Mouse (Mus musculus): ENCODE data around the gene Mta1.

The Mta1 gene

DNA sequence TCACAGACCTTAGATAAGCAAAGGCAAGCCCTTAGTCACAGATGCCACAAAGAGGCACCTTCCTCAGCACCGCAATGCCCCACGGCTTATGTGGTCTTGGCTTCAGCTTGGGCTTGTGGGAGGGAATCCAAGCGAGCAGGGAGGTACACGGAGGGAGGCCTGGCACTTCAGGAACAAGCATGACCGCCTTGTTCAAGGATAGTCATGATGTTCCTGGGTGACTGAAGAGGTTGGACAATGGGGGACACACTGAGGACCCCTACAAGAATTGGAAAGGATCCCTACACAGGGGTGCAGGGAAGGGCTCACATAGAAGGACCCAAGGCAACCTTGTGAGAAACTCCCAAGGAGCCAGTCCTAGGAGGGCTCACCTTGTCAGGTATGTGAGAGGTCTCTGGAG, 1.0 kb upstream of the Mta1 start:
- no peak for ATAC-seq (ENCODE audit: insufficient number of reproducible peaks, low FRiP score, low TSS enrichment)

GRCm38 (mm10) chr12:113098530-113099151, 563 bp downstream of the Mta1 start:
- ATAC-seq (ENCODE audit: insufficient number of reproducible peaks, low FRiP score, low TSS enrichment): no peak

DNA sequence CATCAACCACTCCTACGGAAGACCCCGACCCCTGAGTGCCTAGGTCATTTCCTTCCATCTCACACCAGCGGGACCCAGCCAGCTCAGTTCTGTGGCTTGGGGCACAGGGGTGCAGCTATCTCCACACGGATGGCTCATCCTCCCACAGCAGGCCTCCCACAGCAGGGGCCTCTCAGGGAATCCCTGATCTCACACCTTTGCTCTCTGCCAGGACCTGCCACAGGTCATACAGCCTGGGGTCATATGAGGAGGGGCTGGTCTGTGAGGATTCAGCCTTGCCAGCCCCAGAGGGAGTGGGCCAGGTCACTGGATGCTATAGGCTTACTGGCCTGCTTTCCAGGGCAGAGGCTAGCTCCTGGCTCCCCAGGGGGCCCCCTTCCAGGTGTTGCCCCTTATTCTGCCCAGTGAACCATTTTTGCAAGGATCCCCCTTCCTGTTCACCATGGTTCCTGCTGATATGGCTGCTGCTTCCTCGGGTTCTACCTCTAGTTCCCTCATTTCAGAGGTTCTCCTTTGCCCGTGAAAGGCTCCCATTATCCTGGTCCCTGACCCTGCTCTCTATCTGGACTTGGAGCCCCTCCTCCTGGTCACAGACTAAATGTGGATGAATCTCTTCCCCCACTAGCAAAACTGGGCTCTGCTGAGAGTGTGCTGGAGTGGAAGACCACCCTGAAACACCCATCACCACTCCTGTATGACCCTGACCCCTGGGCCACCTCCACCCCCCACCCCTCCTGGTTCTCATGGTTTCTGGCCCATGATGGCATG, 1.6 kb downstream of the Mta1 start:
- ATAC-seq (ENCODE audit: insufficient number of reproducible peaks, low FRiP score, low TSS enrichment): no peak

DNA sequence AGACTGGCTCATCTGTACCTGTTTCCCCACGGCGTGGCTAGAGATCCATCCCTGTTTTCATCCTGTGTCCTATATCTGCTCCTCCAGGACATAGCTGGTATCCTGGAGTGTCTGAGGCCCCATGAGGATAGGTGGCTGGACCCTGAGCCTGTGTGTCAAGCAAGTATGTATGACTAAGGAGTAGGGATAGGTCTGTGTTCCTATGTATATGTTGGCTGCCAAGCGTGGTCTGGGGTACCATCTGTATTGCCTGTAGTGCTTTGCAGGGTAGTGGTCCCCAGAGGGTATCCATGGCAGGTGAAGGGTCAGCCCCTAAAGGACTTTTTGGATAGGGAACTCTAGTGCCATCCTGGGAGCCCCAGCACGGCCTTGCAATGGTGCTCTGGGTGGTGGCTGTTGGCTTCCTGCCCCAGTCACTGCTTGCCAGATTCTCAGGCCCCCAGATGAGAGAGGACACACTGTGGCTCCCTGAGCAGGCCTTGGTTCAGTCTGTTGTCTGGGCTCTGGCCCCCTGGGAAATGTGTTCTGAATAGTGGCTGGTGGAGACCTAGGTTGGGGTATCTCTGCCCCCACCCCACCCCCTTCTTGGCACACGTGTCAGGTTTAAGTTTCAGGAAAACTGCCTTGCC, 2.5 kb downstream of the Mta1 start:
- no peak for ATAC-seq (ENCODE audit: insufficient number of reproducible peaks, low FRiP score, low TSS enrichment)

DNA sequence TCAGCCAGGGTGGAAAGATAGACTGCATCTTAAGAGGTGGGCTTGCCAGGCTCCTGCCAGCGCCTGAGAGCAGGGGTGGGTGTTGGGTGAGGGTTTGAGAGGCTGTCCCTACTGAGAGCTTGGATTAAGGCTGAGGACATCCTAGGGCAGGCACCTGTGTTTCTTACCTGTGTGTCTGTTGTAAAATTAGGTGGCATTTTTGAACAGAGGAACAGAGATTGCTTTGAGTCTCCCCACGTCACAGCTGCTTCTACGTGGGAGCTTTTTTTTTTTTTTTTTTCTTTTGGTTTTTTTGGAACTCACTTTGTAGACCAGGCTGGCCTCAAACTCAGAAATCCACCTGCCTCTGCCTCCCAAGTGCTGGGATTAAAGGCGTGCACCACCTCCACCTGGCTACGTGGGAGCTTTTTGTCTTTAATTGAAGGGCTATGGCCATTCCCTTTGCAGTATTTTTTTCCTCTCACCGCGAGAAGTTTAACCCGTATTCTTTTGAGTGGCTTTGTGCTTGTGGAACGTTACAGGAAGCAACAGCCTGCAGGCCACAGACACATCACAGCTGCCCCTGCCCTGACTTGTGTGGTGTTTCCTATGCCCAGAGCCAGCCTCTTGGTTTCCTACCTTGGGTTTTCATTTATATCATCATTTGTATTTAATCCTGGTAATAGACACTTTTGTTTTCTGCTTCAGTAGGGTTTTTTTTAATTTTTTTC, 3.3 kb downstream of the Mta1 start:
- no peak for ATAC-seq (ENCODE audit: insufficient number of reproducible peaks, low FRiP score, low TSS enrichment)

- ATAC-seq (ENCODE audit: insufficient number of reproducible peaks, low FRiP score, low TSS enrichment): peak; percentile 53; the same call in 1 of the 2 replicates
These were observed 4.4 kb downstream of the Mta1 start for GRCm38 (mm10) chr12:113102461-113102860.

DNA sequence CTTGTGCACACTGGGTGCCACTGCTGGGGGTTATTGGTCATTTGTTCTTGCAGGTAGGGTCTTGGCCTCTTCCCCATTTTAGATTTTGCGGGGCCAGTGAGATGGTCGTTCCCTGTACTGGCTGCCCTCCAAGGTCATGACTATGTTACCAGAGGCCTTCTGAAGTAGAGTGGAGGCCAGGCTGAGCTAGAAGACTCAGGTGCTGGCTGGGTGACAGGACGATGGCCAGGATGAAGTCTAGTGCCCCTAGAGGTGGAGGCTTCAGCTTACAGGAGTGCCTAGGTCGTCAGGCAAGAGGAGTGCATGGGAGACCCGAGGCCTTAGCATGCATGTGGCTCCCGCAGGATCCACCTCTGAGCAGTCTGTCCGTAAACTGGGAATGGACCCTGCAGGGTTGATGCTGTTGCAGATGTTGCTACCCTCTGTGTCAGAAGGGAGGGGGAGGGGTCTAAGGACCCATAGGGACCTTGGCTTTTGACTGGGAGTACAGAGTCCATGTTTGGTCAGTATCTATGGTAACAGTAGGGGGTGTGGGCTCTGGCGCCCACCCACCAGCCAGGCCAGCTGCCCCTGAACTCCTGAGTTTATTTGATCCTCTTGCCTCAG, 5.9 kb downstream of the Mta1 start:
- no peak for ATAC-seq (ENCODE audit: insufficient number of reproducible peaks, low FRiP score, low TSS enrichment)

GRCm38 (mm10) chr12:113106386-113106785, 8.3 kb downstream of the Mta1 start:
- no peak for ATAC-seq (ENCODE audit: insufficient number of reproducible peaks, low FRiP score, low TSS enrichment)

DNA sequence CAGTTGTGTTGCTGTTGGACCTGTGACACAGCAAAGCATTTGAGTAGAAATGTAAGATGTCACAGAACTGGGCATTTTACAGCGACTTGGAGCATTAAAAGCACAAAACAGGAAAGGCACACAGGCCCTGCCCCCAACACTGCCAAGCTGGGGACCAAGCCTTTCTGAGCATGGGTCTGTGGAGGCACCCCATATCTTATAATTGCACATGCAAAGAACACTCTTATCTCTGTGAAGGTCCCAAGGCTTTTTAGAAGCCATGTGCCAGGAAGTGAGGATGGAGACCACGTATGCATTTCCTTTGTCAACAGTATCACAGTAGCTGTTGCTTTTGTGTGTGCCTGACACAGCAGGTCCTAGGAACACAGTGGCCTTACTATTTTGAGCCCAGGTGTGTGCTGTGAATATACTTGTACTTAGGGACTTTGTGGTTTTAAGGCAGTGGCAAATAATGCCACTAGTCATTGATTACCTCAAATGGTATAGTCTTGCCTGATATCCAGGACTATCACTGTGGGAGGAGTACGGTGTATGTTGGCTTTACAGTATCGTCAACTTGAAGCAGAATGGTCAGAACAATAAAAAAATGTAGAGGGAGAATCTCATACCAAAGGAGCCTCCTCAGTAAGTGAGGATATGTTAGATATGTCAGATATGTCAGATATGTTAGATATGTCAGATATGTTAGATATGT, 9.5 kb downstream of the Mta1 start:
- no peak for ATAC-seq (ENCODE audit: insufficient number of reproducible peaks, low FRiP score, low TSS enrichment)

GRCm38 (mm10) chr12:113108528-113109283, 10.6 kb downstream of the Mta1 start:
- ATAC-seq (ENCODE audit: insufficient number of reproducible peaks, low FRiP score, low TSS enrichment): 0 out of 2 replicates have a peak, but pooled peaks have one; percentile 22

DNA sequence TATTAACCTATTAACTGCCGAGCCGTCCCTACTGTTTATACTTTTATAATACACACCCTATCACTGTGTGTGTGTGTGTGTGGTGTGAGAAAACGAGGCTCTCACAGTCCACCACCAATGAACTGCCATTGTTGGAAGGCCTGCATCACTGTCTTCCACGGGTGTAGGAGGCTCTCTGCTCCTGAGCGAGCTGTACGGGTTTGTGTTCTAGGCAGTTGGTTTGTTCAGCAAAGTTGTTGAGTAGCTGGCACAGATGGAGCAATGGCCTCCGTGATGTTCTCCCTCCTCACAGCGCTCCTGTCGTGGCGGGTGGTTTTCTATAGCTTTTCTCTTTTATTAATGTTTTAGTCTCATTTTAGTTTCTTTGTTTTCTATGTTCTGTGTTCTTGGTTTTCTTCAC, 11.7 kb downstream of the Mta1 start:
- ATAC-seq (ENCODE audit: insufficient number of reproducible peaks, low FRiP score, low TSS enrichment): no peak

DNA sequence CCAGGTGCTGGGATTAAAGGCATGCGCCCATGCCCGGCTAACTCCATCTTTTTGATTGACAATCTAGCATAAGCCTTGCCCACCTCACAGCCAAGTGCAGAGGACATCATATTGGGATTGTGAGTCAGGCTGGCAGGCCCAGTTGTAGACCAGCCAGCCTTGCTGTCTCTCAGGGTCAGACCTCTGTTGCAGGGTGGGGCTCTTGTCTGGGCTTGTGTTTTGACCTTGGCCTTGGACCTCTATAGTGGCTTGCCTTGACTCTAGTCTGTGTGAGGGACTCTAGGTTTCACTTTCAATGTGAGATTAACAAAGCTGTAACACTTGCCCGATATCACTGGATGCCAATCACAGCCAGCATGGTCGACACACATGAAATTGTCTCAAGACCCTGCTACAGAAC, 16.1 kb downstream of the Mta1 start:
- ATAC-seq (ENCODE audit: insufficient number of reproducible peaks, low FRiP score, low TSS enrichment): no peak

DNA sequence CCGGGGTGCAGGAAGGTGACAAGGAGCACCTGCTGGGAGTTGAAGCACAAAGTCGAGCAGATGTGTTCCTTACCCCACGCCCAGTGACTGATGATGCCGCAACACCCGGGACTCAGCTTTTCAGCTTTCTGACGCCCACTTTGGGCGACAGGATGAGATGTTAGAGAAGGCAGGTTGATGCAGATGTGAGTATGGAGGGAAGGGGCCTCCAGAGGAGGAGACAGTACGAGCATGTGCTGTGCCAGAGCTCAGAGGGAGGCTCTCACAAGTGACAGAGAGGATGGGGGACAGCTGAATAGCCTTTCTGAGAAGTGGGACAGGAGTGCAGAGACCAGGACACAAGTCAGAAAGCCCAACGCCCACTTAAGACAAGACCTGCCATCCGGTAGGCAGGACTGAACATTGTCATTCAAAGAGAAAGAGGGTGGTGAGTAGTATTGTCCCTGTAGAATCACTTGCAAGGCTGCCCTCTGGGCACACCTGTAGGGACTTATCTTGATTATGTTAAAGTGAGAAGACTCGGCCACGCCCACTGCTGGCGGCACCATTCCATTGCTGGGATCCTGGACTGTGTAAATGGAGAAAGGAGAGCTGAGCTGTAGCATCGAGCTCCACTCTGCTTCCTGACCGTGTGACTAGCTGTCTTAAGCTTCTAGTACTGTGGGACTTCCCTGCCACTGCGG, 16.9 kb downstream of the Mta1 start:
- ATAC-seq (ENCODE audit: insufficient number of reproducible peaks, low FRiP score, low TSS enrichment): no peak

- peak; percentile 59 for ATAC-seq (ENCODE audit: insufficient number of reproducible peaks, low FRiP score, low TSS enrichment)
These were observed 21.7 kb downstream of the Mta1 start for GRCm38 (mm10) chr12:113119516-113120410.

- no peak for ATAC-seq (ENCODE audit: insufficient number of reproducible peaks, low FRiP score, low TSS enrichment)
These were observed 26.6 kb downstream of the Mta1 start for GRCm38 (mm10) chr12:113124726-113125125.

GRCm38 (mm10) chr12:113130732-113131131, 32.7 kb downstream of the Mta1 start:
- no peak for ATAC-seq (ENCODE audit: insufficient number of reproducible peaks, low FRiP score, low TSS enrichment)

DNA sequence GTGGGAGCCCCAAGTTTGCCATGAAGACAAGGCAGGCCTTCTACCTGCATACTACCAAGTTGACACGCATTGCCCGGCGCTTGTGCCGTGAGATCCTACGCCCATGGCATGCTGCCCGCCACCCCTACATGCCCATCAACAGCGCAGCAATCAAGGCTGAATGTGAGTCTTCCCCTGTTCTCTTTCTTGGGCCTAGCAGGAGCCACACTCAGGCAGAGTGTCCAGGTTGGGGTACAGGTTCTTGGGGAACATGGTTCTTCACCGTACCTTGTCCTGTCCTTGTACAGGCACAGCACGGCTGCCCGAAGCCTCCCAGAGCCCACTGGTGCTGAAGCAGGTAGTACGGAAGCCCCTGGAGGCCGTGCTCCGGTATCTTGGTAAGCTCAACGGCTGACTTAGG, 33.5 kb downstream of the Mta1 start:
- ATAC-seq (ENCODE audit: insufficient number of reproducible peaks, low FRiP score, low TSS enrichment): no peak

- no peak for ATAC-seq (ENCODE audit: insufficient number of reproducible peaks, low FRiP score, low TSS enrichment)
These were observed 34.5 kb downstream of the Mta1 start for GRCm38 (mm10) chr12:113132567-113132966.

All from cerebellum, adult (tissue).